Mouse (Mus musculus) left cerebral cortex, adult 8-10 months (tissue): ENCODE results near the gene Wdr49. TPM values are rescaled to one million over a fixed set of nuclear protein-coding genes. Genes with fewer than 3 reads are reported as not detected.
"Not testable (repeated sequence)": the region's sequence is repeated elsewhere in the genome, so short reads cannot be mapped to it uniquely, and the experiment has no call there.

Experiments used
- DNase-seq, 2 experiments: peaks; one replicate each; pipeline ENCODE4 v3.0.0; 2022; ENCODE audit warnings: low spot score in 2 of 2
- total RNA-seq, 4 experiments: library from RNA; stranded (reverse); gene quantifications; 2 replicates each; pipeline ENCODE4 v1.2.4; 2022

Wdr49 gene
- total RNA-seq, 4 experiments from 2014 or later: 0.43 to 1.2 (median 0.58) TPM

DNA sequence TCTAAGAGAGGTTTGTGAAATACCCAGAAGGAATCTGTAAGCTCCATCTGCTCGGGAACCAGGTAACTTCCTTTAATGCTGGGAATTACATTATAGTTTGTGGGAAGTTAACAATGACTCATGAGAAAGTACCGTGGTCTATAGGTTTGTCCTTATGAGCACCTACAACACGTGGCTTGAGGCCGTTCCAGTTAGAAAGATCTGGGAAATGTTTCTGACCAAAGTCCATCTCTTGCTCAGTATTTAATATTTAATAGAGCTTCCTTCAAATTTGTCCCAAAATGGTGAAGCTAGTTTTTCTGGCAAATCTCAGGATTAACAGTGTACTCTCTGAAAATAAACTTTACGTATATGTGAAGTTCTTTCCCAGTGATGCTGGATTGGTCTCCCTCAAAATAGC is 177.3 kb downstream of the Wdr49 start:
- DNase-seq: no peak

DNA sequence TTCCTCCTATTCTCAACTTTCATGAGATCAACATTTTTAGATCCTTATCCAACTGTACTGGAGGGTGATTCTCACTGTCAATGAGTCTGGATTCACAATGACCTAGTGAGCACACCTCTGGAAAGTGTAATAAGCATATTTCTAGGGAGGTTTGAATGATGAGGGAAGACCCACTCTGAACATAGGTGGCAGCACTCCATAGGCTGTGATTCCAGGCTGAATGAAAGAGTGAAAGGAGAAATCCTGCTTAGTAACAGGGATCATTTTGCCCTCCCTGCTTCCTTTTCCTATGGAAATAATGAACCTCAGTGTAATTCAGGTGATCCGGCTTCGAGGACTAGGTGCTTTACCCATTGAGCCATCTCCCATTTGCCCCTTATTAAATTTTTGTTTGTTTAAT is 180.9 kb downstream of the Wdr49 start:
- no peak for DNase-seq

DNA sequence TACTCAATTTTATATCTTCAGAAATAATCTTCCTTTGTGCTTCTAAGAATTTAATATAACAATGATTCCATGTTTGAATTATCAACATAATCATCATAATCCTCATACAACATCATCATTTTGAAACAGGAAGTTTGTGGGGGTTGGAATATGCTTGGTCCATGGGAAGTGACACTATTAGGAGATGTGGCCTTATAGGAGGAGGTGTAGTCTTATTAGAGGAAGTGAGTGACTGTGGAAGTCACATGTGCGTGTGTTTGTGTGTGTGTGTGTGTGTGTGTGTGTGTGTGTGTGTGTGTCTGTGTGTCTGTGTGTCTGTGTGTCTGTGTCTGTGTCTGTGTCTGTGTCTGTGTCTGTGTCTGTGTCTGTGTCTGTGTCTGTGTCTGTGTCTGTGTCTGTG is 182.5 kb downstream of the Wdr49 start:
- DNase-seq: not testable (repeated sequence)

DNA sequence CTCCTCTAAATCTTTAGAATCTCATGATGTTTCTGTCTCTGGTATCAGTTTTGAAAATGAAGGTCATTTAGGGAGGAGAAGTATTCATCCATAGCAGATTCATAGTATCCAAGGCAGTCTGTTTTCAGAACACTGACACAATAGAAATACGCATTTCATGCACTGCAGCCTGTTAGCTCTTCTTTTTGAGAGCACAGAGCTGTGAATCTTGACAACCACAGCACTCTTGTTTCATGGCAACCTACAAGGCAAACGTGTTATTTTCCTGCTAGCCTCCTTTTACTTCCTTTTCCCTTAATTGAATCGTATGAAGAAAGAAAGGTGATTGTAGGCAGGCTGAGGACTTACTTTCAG is 184.2 kb downstream of the Wdr49 start:
- DNase-seq: no peak

DNA sequence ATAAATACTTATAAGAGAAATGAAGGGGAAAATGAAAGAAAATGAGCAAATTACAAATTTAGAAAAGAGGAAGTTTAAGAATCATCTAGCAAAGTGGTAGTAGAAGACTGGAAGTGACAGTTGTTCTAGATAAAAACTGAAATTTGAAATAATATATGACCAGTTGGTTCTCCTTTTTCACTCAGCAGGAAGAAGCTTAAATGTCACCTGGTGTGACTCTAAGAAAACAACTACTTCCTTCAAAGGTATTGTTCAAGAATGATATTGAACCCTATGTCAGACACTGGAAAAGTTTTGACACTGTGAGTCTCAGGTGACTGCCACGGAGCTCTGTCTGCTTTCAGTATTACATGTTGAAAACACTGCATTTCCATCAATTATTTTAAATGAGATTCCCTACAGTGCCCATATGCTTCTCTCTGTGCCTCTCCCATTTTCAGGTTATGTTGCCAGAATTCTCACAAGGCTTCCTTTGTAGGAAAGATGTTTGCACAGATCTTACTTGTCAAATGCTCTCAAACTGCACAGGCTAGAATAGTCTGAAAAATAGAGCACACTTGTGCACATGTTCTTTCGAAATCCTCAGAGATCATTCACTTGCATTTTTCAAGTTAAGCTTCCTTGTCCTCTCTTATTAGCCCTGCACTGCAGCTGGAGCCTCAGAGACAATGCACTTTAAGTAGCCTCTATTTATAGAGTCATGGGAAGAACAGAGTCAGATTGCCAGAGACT is 184.8 kb downstream of the Wdr49 start:
- DNase-seq: no peak

DNA sequence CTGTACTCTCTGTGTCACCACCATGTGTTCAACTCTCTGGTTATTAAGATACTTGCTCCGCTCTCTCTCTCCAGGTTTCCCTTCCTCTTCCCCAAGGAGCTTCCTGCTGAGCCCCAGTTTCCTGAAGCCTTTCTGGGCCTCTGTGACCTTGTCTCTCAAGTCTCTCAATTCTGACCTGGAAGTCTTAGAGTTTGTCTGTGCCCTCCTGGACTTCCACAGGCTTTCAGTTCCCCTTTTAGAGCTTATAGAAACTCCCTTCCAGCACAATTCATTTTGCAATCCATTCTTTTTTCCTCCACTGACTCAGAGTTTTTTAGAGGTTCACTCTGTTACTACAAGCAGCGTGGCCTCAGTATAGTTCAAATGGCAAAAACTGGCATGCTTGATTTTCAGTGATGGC is 188.7 kb downstream of the Wdr49 start:
- DNase-seq: no peak

DNA sequence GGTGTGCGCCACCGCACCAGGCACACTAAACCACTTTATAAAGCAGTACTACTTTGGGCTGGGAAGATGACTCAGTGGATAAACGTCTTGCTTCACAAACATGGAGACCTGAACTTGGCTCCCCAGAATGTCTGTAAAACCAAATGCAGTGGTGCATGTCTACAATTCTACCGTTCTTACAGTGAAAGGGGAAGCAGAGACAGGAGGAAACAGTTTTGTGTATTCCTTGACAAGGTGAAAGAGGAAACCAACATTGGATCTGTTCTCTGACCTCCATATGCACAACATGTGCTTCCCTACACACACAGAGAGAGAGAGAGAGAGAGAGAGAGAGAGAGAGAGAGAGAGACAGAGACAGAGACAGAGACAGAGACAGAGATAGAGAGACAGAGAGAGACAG is 204.5 kb downstream of the Wdr49 start:
- no peak for DNase-seq

DNA sequence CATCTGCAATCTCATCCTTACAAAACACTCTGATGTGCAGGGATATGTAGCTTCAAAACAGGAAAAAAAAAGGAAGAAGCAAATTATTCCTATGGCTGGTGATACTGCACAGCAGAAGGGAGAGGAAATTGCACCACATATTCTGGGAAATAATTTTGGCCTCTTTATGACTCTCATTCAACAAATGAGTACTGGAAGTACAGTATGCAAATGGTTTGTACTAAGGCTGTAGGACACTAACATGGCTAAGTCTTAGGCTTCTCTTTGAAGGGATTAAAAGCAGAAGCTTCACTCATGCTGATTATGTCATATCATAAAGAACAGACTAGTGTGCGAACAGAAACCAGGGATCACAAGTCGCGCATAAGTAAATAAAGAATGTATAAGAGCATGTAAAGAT is 205.4 kb downstream of the Wdr49 start:
- DNase-seq: no peak

DNA sequence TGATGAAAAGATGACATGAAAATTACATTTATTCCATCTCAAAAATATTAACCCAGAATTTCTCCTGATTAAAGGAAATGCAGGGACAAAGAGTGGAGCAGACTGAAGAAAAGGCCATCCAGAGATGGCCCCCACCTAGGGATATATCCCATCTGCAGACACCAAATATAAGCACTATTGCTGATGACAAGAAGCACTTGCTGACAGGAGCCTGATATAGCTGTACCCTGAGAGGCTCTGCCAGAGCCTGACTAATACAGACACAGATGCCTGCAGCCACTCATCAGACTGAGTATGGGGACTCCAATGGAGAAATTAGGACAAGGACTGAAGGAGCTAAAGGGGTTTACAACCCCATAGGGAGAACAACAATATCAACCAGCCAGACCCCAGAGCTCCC is 206.8 kb downstream of the Wdr49 start:
- no peak for DNase-seq

DNA sequence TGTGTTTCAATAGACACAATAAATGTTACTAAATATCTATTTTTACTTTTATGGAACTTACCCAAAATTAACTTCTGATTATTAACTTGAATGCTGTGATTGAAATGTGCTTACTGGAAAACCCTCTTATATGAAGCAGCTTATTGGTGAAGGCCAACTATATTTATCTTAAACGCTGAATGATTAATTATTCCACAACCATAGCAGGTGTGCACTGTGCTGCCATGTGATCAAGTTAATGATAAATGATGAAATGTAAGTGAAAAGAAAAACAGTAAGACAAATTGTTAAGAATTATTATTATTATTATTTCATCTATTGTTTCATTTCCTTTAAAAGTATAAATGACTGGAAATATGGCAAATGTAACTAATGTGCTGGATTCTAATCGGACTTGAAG is 212.0 kb downstream of the Wdr49 start, which contains the start of gene Serpini2:
TSS of gene Serpini2 (minus strand) at position 101 of the 400 bp plus-strand sequence.
- DNase-seq: no peak

DNA sequence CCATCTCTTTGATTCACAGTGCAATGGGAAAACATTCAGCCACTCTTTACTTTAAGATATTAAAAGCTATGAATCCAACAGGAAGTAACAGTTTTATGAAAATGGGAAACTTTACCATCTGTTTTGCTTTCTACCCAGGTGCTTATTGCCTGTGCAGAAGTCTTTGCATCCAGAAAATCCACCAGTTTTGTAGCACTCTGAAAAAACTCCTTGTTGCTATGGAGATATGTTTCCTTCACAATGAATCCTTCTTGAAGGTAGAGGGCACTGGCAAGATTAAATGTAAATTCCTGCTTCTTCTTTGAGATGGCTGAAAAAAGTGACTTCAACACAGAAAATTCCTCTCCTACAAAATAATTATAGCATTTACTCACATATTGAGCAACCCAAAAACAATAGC is 222.6 kb downstream of the Wdr49 start:
- no peak for DNase-seq

Other genes with a start within 250 kb of the Wdr49 start
- gene Serpini2, start 212.1 kb downstream of the Wdr49 start, total RNA-seq: not detected
- 10 to 100 TPM; 55.0 to 70.1 (median 56.8) TPM for gene Pdcd10, start 74.7 kb upstream of the Wdr49 start, total RNA-seq
- gene Serpini1, start 75.4 kb upstream of the Wdr49 start, total RNA-seq: 100 to 1,000 TPM; 245 to 339 (median 291) TPM